Mouse (Mus musculus): ENCODE data around the gene Fbln2. TPM values are rescaled to one million over a fixed set of nuclear protein-coding genes. Genes with fewer than 3 reads are reported as not detected.

Gene Fbln2
- polyA plus RNA-seq, 1 experiment from 2014 or later = 9.1 TPM

Other genes starting within 250 kb of the Fbln2 start
- gene Iqsec1, start 223.8 kb upstream of the Fbln2 start, polyA plus RNA-seq (2014; fragmentation: Nextera tagmentation; extraction: Ambion mirVana) = 26.3 and 33.4 TPM in 2 replicates
- gene Nup210, start 95.6 kb upstream of the Fbln2 start, polyA plus RNA-seq (2014; fragmentation: Nextera tagmentation; extraction: Ambion mirVana) = 18.3 and 21.5 TPM in 2 replicates
- gene Hdac11, start 55.8 kb upstream of the Fbln2 start, polyA plus RNA-seq (2014; fragmentation: Nextera tagmentation; extraction: Ambion mirVana) = 43.0 and 50.0 TPM in 2 replicates
- 9.4 and 10.5 TPM in 2 replicates for gene Wnt7a, start 198.9 kb downstream of the Fbln2 start, polyA plus RNA-seq (2014; fragmentation: Nextera tagmentation; extraction: Ambion mirVana)

Measured in neural tube, embryonic 14.5 days (tissue).